Mouse (Mus musculus) brain, adult 2 months (tissue): ENCODE measurements at regions not wholly inside any gene's neighbourhood (a gene's known extent, or its start where the extent isn't known, plus 50 kb on each side); places are given as distances from the start of the nearest gene placed in this dataset.

Source experiments
- DNase-seq: peaks from one replicate; pipeline ENCODE4 v3.0.0; 2011; ENCODE audit warnings: low read depth, low spot score

DNA sequence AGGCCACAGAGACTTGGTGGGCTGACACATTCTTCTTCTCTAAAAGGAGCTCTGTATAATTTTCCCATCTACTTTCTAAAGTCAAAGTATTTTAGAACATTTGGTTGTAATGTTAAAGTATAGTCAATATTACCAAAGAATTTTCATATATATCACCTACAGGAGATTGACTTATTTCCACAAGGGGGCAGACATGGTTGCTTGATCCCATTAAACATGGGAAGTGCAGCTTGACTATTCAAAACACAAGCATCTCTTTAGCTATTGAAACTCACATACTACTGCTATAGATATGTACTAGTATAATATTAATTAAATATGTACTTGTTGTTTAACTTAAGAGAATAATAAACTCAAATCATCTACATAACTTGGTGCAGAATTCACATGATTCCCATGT, 1302.6 kb upstream of the Prmt6 start:
- DNase-seq, result peak; percentile 8
